20 mouse cellular contexts compared by ENCODE assay signal in genomic region chr3:103490966-103491365, GRCm38 (mm10).
"Had no signal": no experiment of that assay in that cellular context is flagged by ENCODE, and none has a peak within 500 bp of the region (broad histone marks: within the 10 kb centered on the region; RNA-seq: fewer than 3 reads in every experiment).

No protein-coding gene starts in this region.

- H3K27ac ChIP-seq: kidney, postnatal 0 days; layer of hippocampus, adult 2 months; limb, embryonic 10.5 days; limb, embryonic 13.5 days; liver, embryonic 12.5 days; liver, embryonic 15.5 days; midbrain, embryonic 12.5 days; neural tube, embryonic 13.5 days had no signal

- H3K36me3 ChIP-seq: limb, embryonic 10.5 days; limb, embryonic 13.5 days; liver, embryonic 12.5 days; liver, embryonic 15.5 days; midbrain, embryonic 12.5 days; neural tube, embryonic 13.5 days had no signal

- ATAC-seq: liver, embryonic 12.5 days; midbrain, embryonic 16.5 days had no signal

- H3K27me3 ChIP-seq: limb, embryonic 13.5 days; liver, embryonic 12.5 days; liver, embryonic 15.5 days; midbrain, embryonic 12.5 days; neural tube, embryonic 13.5 days had no signal

- H3K4me1 ChIP-seq: limb, embryonic 10.5 days; liver, embryonic 12.5 days; liver, embryonic 15.5 days; midbrain, embryonic 12.5 days; neural tube, embryonic 13.5 days had no signal

- H3K4me3 ChIP-seq: layer of hippocampus, adult 2 months; limb, embryonic 10.5 days; limb, embryonic 13.5 days; liver, embryonic 12.5 days; liver, embryonic 15.5 days; midbrain, embryonic 12.5 days; myocyte; neural tube, embryonic 13.5 days had no signal

- H3K9ac ChIP-seq: limb, embryonic 13.5 days; liver, embryonic 12.5 days; liver, embryonic 15.5 days; midbrain, embryonic 12.5 days; neural tube, embryonic 13.5 days had no signal

- H3K4me2 ChIP-seq: limb, embryonic 13.5 days; liver, embryonic 12.5 days; liver, embryonic 15.5 days; midbrain, embryonic 12.5 days; neural tube, embryonic 13.5 days had no signal

- DNase-seq: kidney, adult 2 months; kidney, postnatal 25 days; layer of hippocampus, adult 9-11 months; liver; lung, adult 18-20 months; lung, postnatal 4 days; retina, postnatal 1 day; thymus, adult 18-20 months; thymus, postnatal 14 days; thymus, postnatal 4 days had no signal

- H3K9me3 ChIP-seq: limb, embryonic 10.5 days; limb, embryonic 13.5 days; liver, embryonic 12.5 days; liver, embryonic 15.5 days; midbrain, embryonic 12.5 days; neural tube, embryonic 13.5 days had no signal
